Mouse (Mus musculus) limb, embryonic 14.5 days (tissue): ENCODE data around the gene Lcor. TPM values are rescaled to one million over a fixed set of nuclear protein-coding genes. Genes with fewer than 3 reads are reported as not detected.

Experiments used
- ATAC-seq: fragments of 200-750 bp; cut with Nextera tagmentation; 2 replicates; pipeline ENCODE4 v1.8.0; 2017; ENCODE audit warnings: low read depth, moderate number of reproducible peaks, moderate TSS enrichment; ENCODE audit not compliant: low FRiP score
- DNase-seq: peaks from one replicate; pipeline ENCODE4 v3.0.0-alpha.2; 2015; ENCODE audit warnings: low spot score
- H3K27ac ChIP-seq: fragments of 300-500 bp; sonication (generic); replicated peaks from 2 replicates; pipeline ENCODE4 v1.5.1; 2014; ENCODE audit warnings: low read depth, mild to moderate bottlenecking, low read length, moderate library complexity, mixed read lengths
- H3K27me3 ChIP-seq: fragments of 300-500 bp; sonication (generic); 2 replicates; pipeline ENCODE4 v1.6.1; 2014; ENCODE audit warnings: low read length, mixed read lengths; ENCODE audit not compliant: control insufficient read depth, insufficient read depth
- H3K36me3 ChIP-seq: fragments of 300-500 bp; sonication (generic); 2 replicates; pipeline ENCODE4 v1.6.1; 2014; ENCODE audit warnings: mild to moderate bottlenecking, low read length, moderate library complexity, mixed read lengths; ENCODE audit not compliant: control insufficient read depth, insufficient read depth
- H3K4me1 ChIP-seq: fragments of 300-500 bp; sonication (generic); 2 replicates; pipeline ENCODE4 v1.6.1; 2014; ENCODE audit warnings: antibody characterized with exemption, low read length, mixed read lengths; ENCODE audit not compliant: control insufficient read depth, insufficient read depth
- H3K4me2 ChIP-seq: fragments of 300-500 bp; sonication (generic); replicated peaks from 2 replicates; pipeline ENCODE4 v1.6.1; 2014; ENCODE audit warnings: low read depth, mild to moderate bottlenecking, low read length, moderate library complexity; ENCODE audit not compliant: severe bottlenecking
- H3K4me3 ChIP-seq: fragments of 300-500 bp; sonication (generic); replicated peaks from 2 replicates; pipeline ENCODE4 v1.5.1; 2014; ENCODE audit warnings: low read length
- H3K9ac ChIP-seq: fragments of 300-500 bp; sonication (generic); 2 replicates; pipeline ENCODE4 v1.6.1; 2014; ENCODE audit warnings: mild to moderate bottlenecking, low read depth, low read length, moderate library complexity; ENCODE audit not compliant: severe bottlenecking
- H3K9me3 ChIP-seq: fragments of 300-500 bp; sonication (generic); 2 replicates; pipeline ENCODE4 v1.6.1; 2016; ENCODE audit warnings: low read length; ENCODE audit not compliant: control insufficient read depth
- POLR2A ChIP-seq: fragments of 200-500 bp; IDR thresholded peaks from 2 replicates; pipeline ENCODE4 v1.8.0; 2012; ENCODE audit warnings: inconsistent platforms, mild to moderate bottlenecking, moderate library complexity, borderline replicate concordance; ENCODE audit not compliant: insufficient read depth, insufficient read length; ENCODE audit errors: extremely low read depth
- WGBS: fragments of 180-500 bp; shearing (Covaris S2); extraction: QIAGEN DNeasy Blood & Tissue Kit; methylation state at CpG from one replicate; pipeline ENCODE4 v1.1.7; 2014; 5-methylcytosine and 5-hydroxymethylcytosine counted together
- polyA plus RNA-seq, 2 experiments: library from polyadenylated mRNA; depleted of rRNA in 1 of 2; stranded (reverse) in 1 of 2; unstranded in 1 of 2; fragments of >200 nt; fragmentation: Nextera tagmentation in 1 of 2; extraction: Ambion mirVana in 1 of 2; gene quantifications; 2 replicates each; pipeline versions ENCODE4 v1.2.1 to v1.2.3; 2012 to 2014

Lcor gene
- polyA plus RNA-seq (2012; rRNA removed): 2.8 and 3.0 TPM in 2 replicates
- polyA plus RNA-seq (2014; fragmentation: Nextera tagmentation; extraction: Ambion mirVana): 9.5 and 10.1 TPM in 2 replicates

DNA sequence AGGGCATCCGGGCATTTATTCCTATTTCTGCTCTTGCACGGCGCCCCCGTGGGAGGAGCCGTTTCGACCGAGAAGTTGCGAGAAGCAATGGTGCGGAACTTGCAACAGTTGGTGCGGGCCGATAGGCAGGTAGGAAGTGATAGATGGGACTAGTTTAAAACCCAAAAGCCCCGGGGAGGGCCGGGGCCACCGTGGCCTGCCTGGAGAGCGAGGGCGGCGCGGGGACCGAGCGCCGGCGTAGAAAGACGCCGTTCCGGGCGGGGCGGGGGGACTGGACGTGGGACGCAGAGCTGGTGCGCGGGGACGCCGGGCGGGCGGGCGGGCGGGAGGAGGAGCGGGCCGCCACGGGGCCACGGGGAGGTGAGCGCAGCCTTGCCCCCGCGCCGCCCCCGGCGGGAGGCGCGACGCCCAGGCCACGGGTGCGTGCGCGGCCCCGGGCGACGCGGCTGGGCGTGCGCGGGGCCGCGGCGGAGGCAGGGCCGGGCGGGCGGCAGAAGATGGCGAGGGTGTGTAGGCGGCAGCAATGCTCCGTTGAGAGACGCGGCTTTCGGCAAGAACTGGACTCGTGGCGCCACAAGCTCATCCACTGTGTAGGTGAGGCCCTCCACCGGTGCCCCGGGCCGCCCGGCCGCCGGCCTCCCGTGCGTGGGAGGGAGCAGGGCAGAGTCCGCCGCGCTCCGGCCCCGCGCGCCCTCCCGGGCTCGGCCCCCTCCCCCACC, at the start of gene Lcor:
Lcor (plus strand) TSS at position 448 of the 719 bp plus-strand sequence.
- Histone ChIP-seq H3K27me3 (no peaks in the 10 kb centered on the region), H3K4me1 (0 out of 2 replicates have a peak, but pooled peaks cover 9% of the 10 kb centered on the region), H3K36me3 (no peaks in the 10 kb centered on the region), H3K9me3 (no peaks in the 10 kb centered on the region), H3K9ac (peak within 1 kb of the TSS; percentile 88), H3K4me3 (peak within 1 kb of the TSS; percentile 91), H3K4me2 (peak within 1 kb of the TSS; percentile 86), H3K27ac (peak within 1 kb of the TSS; percentile 97)
- 1% methylated on average over 16 of the region's 92 CpGs for WGBS
- peak; percentile 67 for DNase-seq
- ATAC-seq: peak; percentile 92
- TF ChIP-seq POLR2A: peak; percentile 82

DNA sequence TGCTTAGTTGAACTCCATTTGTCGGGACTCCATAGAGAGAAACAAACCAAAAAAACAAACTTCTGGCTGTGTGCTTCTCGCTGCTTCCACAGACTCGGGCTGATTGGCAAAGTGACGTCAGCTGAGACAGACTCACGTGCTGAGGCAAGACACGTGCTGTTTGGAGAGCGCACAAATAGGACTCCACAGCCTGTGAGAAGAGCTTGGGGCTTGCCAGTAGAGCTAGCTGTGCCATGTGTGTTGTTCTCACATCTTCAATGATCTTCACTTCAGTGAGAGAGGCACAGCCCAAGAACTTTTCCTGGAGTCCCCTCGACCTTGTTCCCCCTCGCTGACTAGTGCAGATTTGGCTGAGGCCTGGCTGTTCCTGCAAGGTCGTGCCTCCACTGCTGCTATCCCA, 47.1 kb upstream of the Lcor start:
- H3K27me3 ChIP-seq: no peaks in the 10 kb centered on the region
- H3K9me3 ChIP-seq: no peaks in the 10 kb centered on the region
- H3K4me2 ChIP-seq: no peak overlapping the region
- no peaks in the 10 kb centered on the region for H3K36me3 ChIP-seq
- H3K4me1 ChIP-seq: no peaks in the 10 kb centered on the region
- H3K9ac ChIP-seq: no peak overlapping the region
- H3K27ac ChIP-seq: no peak overlapping the region
- TF ChIP-seq POLR2A: no peak
- H3K4me3 ChIP-seq: no peak overlapping the region
- ATAC-seq (no peak), DNase-seq (no peak)
- WGBS: 87% methylated on average over 10 of the region's 10 CpGs

GRCm38 (mm10) chr19:41436461-41436860, 46.0 kb upstream of the Lcor start:
- no peak overlapping the region for H3K4me3 ChIP-seq
- WGBS: 92% methylated on average over 9 of the region's 9 CpGs
- H3K9ac ChIP-seq: no peak overlapping the region
- no peaks in the 10 kb centered on the region for H3K36me3 ChIP-seq
- DNase-seq (no peak), ATAC-seq (no peak)
- no peak overlapping the region for H3K27ac ChIP-seq
- no peak for TF ChIP-seq POLR2A
- no peaks in the 10 kb centered on the region for H3K4me1 ChIP-seq
- H3K4me2 ChIP-seq: no peak overlapping the region
- H3K9me3 ChIP-seq: no peaks in the 10 kb centered on the region
- H3K27me3 ChIP-seq: no peaks in the 10 kb centered on the region

GRCm38 (mm10) chr19:41438953-41439352, 43.5 kb upstream of the Lcor start:
- H3K9me3 ChIP-seq: no peaks in the 10 kb centered on the region
- TF ChIP-seq POLR2A: no peak
- DNase-seq: no peak
- no peak overlapping the region for H3K4me2 ChIP-seq
- no peak overlapping the region for H3K9ac ChIP-seq
- H3K36me3 ChIP-seq: no peaks in the 10 kb centered on the region
- H3K4me3 ChIP-seq: no peak overlapping the region
- no peak overlapping the region for H3K27ac ChIP-seq
- 86% methylated on average over 6 of the region's 6 CpGs for WGBS
- H3K4me1 ChIP-seq: no peaks in the 10 kb centered on the region
- H3K27me3 ChIP-seq: no peaks in the 10 kb centered on the region
- no peak for ATAC-seq

GRCm38 (mm10) chr19:41441446-41441845, 41.0 kb upstream of the Lcor start:
- Histone ChIP-seq H3K36me3 (no peaks in the 10 kb centered on the region), H3K4me3 (no peak overlapping the region), H3K4me2 (no peak overlapping the region), H3K4me1 (no peaks in the 10 kb centered on the region), H3K9ac (no peak overlapping the region), H3K9me3 (no peaks in the 10 kb centered on the region), H3K27ac (no peak overlapping the region), H3K27me3 (no peaks in the 10 kb centered on the region)
- ATAC-seq: no peak
- TF ChIP-seq POLR2A: no peak
- WGBS: 24% methylated on average over 3 of the region's 3 CpGs
- no peak for DNase-seq
